Mouse (Mus musculus): ENCODE results near the gene Nelfa. TPM values are rescaled to one million over a fixed set of nuclear protein-coding genes. Genes with fewer than 3 reads are reported as not detected.
"Not testable (repeated sequence)": the region's sequence is repeated elsewhere in the genome, so short reads cannot be mapped to it uniquely, and the experiment has no call there.

The Nelfa gene
- total RNA-seq, 1 experiment from 2014 or later = 30.7 TPM

- peak; percentile 97 for ATAC-seq (replicated peaks; ENCODE audit: low read depth, poor library complexity, severe bottlenecking)
Measured at GRCm38 (mm10) chr5:33920924-33921323, 15.3 kb downstream of the Nelfa start.

- no peak for ATAC-seq (replicated peaks; ENCODE audit: low read depth, poor library complexity, severe bottlenecking)
Measured at GRCm38 (mm10) chr5:33920037-33920436, 16.2 kb downstream of the Nelfa start.

GRCm38 (mm10) chr5:33919466-33919865 is 16.7 kb downstream of the Nelfa start:
- no peak for ATAC-seq (replicated peaks; ENCODE audit: low read depth, poor library complexity, severe bottlenecking)

GRCm38 (mm10) chr5:33916616-33917015 is 19.6 kb downstream of the Nelfa start:
- ATAC-seq (replicated peaks; ENCODE audit: low read depth, poor library complexity, severe bottlenecking) = not testable (repeated sequence)

GRCm38 (mm10) chr5:33915031-33915430 is 21.2 kb downstream of the Nelfa start:
- ATAC-seq (replicated peaks; ENCODE audit: low read depth, poor library complexity, severe bottlenecking) = not testable (repeated sequence)

GRCm38 (mm10) chr5:33903176-33903575 is 33.0 kb downstream of the Nelfa start:
- ATAC-seq (replicated peaks; ENCODE audit: low read depth, poor library complexity, severe bottlenecking) = no peak

- ATAC-seq (replicated peaks; ENCODE audit: low read depth, poor library complexity, severe bottlenecking) = no peak
Measured at GRCm38 (mm10) chr5:33902696-33903095, 33.5 kb downstream of the Nelfa start.

- no peak for ATAC-seq (replicated peaks; ENCODE audit: low read depth, poor library complexity, severe bottlenecking)
Measured at GRCm38 (mm10) chr5:33901278-33901677, 34.9 kb downstream of the Nelfa start.

- no peak for ATAC-seq (replicated peaks; ENCODE audit: low read depth, poor library complexity, severe bottlenecking)
Measured at GRCm38 (mm10) chr5:33900701-33901263, 35.4 kb downstream of the Nelfa start.

GRCm38 (mm10) chr5:33900101-33900500 is 36.1 kb downstream of the Nelfa start:
- no peak for ATAC-seq (replicated peaks; ENCODE audit: low read depth, poor library complexity, severe bottlenecking)

GRCm38 (mm10) chr5:33899245-33899644 is 37.0 kb downstream of the Nelfa start:
- ATAC-seq (replicated peaks; ENCODE audit: low read depth, poor library complexity, severe bottlenecking) = no peak

GRCm38 (mm10) chr5:33898671-33899070 is 37.5 kb downstream of the Nelfa start:
- no peak for ATAC-seq (replicated peaks; ENCODE audit: low read depth, poor library complexity, severe bottlenecking)

GRCm38 (mm10) chr5:33897158-33897557 is 39.1 kb downstream of the Nelfa start:
- ATAC-seq (replicated peaks; ENCODE audit: low read depth, poor library complexity, severe bottlenecking) = no peak

GRCm38 (mm10) chr5:33895116-33895515 is 41.1 kb downstream of the Nelfa start:
- ATAC-seq (replicated peaks; ENCODE audit: low read depth, poor library complexity, severe bottlenecking) = no peak

GRCm38 (mm10) chr5:33893406-33893805 is 42.8 kb downstream of the Nelfa start:
- no peak for ATAC-seq (replicated peaks; ENCODE audit: low read depth, poor library complexity, severe bottlenecking)

- ATAC-seq (replicated peaks; ENCODE audit: low read depth, poor library complexity, severe bottlenecking) = no peak
Measured at GRCm38 (mm10) chr5:33881118-33881517, 55.1 kb downstream of the Nelfa start.

- ATAC-seq (replicated peaks; ENCODE audit: low read depth, poor library complexity, severe bottlenecking) = no peak
Measured at GRCm38 (mm10) chr5:33875472-33875871, 60.7 kb downstream of the Nelfa start.

- ATAC-seq (replicated peaks; ENCODE audit: low read depth, poor library complexity, severe bottlenecking) = no peak
Measured at GRCm38 (mm10) chr5:33857693-33858092, 78.5 kb downstream of the Nelfa start.

GRCm38 (mm10) chr5:33854019-33854418 is 82.2 kb downstream of the Nelfa start:
- peak; percentile 65; the same call in 1 of the 2 replicates for ATAC-seq (replicated peaks; ENCODE audit: low read depth, poor library complexity, severe bottlenecking)

GRCm38 (mm10) chr5:33853086-33853485 is 83.1 kb downstream of the Nelfa start:
- no peak for ATAC-seq (replicated peaks; ENCODE audit: low read depth, poor library complexity, severe bottlenecking)

GRCm38 (mm10) chr5:33851466-33851865 is 84.7 kb downstream of the Nelfa start:
- ATAC-seq (replicated peaks; ENCODE audit: low read depth, poor library complexity, severe bottlenecking) = no peak
